Mouse (Mus musculus) E14TG2a.4 (cell line): ENCODE measurements around the gene St6galnac4.

Experiments used
- H3K27me3 ChIP-seq: 2 replicates; pipeline ENCODE4 v1.6.1; 2014; ENCODE audit warnings: low read length, control low read depth; ENCODE audit not compliant: insufficient read depth
- H3K36me3 ChIP-seq: 2 replicates; pipeline ENCODE4 v1.6.1; 2014; ENCODE audit warnings: low read length, control low read depth; ENCODE audit not compliant: insufficient read depth
- H3K4me1 ChIP-seq: replicated peaks from 2 replicates; pipeline ENCODE4 v1.6.1; 2014; ENCODE audit warnings: low read depth, low read length, control low read depth
- H3K4me3 ChIP-seq: replicated peaks from 2 replicates; pipeline ENCODE4 v1.5.1; 2014; ENCODE audit warnings: mild to moderate bottlenecking, low read length
- H3K9me3 ChIP-seq: 2 replicates; pipeline ENCODE4 v1.6.1; 2014; ENCODE audit warnings: low read length, control low read depth
- CTCF ChIP-seq: conservative IDR thresholded peaks from 2 replicates; pipeline ENCODE4 v1.5.1; 2014; ENCODE audit warnings: low read length
- NANOG ChIP-seq: IDR thresholded peaks from 2 replicates; pipeline ENCODE4 v1.6.1; 2014; ENCODE audit warnings: borderline replicate concordance, low read length, mixed read lengths
- POU5F1 ChIP-seq: IDR thresholded peaks from 2 replicates; pipeline ENCODE4 v1.6.1; 2014; ENCODE audit warnings: low read length, borderline replicate concordance

Gene St6galnac4

DNA sequence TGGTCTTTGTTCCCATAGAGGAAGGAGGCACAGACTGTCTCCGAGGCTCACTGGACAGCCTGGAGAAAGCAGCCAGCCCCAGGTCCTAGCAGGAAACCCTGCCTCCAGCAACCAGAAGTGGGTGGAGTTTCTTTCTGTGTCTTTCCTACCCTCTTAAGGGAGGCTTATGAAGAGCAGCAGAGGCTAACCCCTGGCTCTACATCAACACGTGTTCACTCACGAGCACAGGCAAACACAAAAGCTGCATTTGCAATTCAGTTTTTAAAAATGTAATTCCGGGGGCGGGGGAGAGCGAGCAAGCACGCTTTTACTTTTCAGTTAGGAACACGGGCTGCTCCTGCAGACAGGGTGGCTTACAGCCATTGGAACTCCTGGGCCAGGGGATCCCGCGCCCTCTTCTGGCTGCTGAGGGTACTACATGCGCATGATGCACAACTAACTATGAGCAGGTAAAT is 15.7 kb downstream of the St6galnac4 start:
- Histone ChIP-seq H3K4me1 (peaks cover 42% of the 10 kb centered on the region), H3K9me3 (no peaks in the 10 kb centered on the region), H3K27me3 (no peaks in the 10 kb centered on the region), H3K4me3 (peak overlapping the region; percentile 72), H3K36me3 (peaks cover 7% of the 10 kb centered on the region)
- TF ChIP-seq POU5F1 (no peak), CTCF (peak; percentile 95), NANOG (no peak)

DNA sequence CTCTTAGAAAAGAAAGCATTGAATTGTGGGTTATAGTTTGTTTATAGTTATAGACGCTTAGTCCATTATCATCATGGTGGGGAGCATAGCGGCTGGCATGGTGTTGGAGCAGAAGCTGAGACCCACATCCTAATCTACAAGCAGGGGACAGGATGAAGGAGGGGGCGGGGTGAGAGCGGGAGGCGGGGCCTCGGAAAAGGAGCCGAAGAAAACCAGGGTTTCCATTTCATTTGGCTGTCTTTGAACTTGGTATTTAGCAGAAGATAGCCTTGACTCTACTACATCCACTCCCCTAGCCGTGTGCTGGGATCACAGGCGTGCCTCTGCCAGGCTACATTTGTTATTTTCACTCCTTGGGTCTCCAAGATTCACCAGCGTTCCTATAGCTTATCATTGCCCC is 17.7 kb downstream of the St6galnac4 start:
- H3K4me3 ChIP-seq = no peak overlapping the region
- TF ChIP-seq CTCF = no peak
- no peak for TF ChIP-seq POU5F1
- TF ChIP-seq NANOG = no peak
- H3K36me3 ChIP-seq = 0 out of 2 replicates have a peak, but pooled peaks cover 3% of the 10 kb centered on the region
- no peaks in the 10 kb centered on the region for H3K9me3 ChIP-seq
- no peaks in the 10 kb centered on the region for H3K27me3 ChIP-seq
- peaks cover 60% of the 10 kb centered on the region for H3K4me1 ChIP-seq

GRCm38 (mm10) chr2:32606161-32607142 is 19.6 kb downstream of the St6galnac4 start:
- Histone ChIP-seq H3K27me3 (no peaks in the 10 kb centered on the region), H3K4me1 (peaks cover 74% of the 10 kb centered on the region), H3K9me3 (no peaks in the 10 kb centered on the region), H3K4me3 (peak overlapping the region; percentile 97), H3K36me3 (0 out of 2 replicates have a peak, but pooled peaks cover 3% of the 10 kb centered on the region)
- TF ChIP-seq NANOG = no peak
- TF ChIP-seq CTCF = peak; percentile 87
- no peak for TF ChIP-seq POU5F1

DNA sequence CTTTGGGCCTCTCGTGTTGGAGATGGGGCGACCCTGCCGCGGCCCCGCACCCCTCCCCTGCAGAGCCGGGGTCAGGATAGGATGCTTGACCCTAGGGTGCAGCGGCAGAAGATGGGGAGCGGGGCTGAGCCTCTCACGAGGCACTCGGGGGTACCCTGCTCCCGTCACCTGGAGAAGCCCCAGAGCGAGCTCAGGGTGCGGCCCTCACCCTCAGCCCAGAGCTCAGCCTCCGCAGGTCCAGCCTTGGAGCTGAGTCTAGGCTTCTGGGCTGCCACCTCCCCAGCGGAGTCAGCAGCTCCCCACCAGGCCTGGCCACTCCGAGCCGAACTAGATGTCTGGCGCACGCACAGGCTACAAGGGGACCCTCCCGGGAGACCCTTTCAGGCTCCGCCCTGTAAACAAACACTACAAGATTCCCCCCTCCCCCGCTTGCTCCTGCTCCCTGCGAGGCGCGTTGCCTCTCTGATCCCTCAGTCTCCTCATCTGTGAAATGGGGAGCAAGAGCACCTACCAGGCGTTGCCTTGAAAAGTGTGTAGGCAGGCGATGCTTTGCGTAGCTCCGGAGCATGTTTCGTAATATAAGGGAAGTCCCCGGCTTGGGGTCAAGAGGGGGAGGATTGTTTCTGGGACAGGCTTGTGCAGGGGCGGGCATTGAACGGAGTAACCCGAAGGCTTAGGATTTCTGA is 20.5 kb downstream of the St6galnac4 start:
- H3K4me1 ChIP-seq = peaks cover 72% of the 10 kb centered on the region
- TF ChIP-seq POU5F1 = no peak
- TF ChIP-seq NANOG = no peak
- TF ChIP-seq CTCF = no peak
- H3K27me3 ChIP-seq = no peaks in the 10 kb centered on the region
- peak overlapping the region; percentile 97 for H3K4me3 ChIP-seq
- 0 out of 2 replicates have a peak, but pooled peaks cover 3% of the 10 kb centered on the region for H3K36me3 ChIP-seq
- no peaks in the 10 kb centered on the region for H3K9me3 ChIP-seq

DNA sequence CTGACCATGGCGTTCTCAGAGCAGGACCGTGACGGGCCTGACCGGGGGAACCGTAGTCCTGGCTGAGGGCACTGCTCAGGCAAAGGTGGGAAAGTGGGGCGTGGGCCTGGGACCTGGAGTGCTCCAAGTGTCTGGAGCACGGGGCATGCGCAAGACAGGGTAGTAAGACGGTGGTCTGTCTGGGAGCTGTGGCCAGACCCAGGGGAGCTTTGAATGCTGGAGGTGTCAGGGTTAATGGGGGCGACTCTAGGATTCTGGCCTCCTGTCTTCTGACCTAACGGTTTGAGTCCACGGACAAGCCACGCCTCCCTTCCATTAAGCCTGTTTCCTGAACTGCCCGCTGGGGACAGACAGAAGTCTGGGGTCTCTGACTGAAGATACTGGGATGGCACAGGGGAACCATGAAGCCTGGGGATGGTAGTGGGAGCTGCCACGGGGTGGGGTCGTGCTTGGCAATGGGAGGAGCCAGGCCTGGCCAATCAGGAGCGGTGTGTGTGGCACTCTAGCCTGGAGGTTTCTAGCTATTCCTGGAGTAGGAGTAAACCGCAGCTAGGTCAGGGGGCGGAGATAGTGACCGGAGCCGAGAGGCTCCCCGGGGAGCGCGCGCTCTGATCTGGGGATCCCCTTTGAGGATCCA is 21.4 kb downstream of the St6galnac4 start:
- H3K4me3 ChIP-seq = peak overlapping the region; percentile 97
- H3K9me3 ChIP-seq = no peaks in the 10 kb centered on the region
- no peaks in the 10 kb centered on the region for H3K27me3 ChIP-seq
- H3K36me3 ChIP-seq = peaks cover 9% of the 10 kb centered on the region
- H3K4me1 ChIP-seq = peaks cover 71% of the 10 kb centered on the region
- TF ChIP-seq CTCF (no peak), NANOG (no peak), POU5F1 (no peak)

GRCm38 (mm10) chr2:32608778-32609435 is 22.0 kb downstream of the St6galnac4 start:
- Histone ChIP-seq H3K9me3 (no peaks in the 10 kb centered on the region), H3K4me1 (peaks cover 78% of the 10 kb centered on the region), H3K36me3 (peaks cover 15% of the 10 kb centered on the region), H3K27me3 (no peaks in the 10 kb centered on the region), H3K4me3 (peak overlapping the region; percentile 97)
- no peak for TF ChIP-seq POU5F1
- TF ChIP-seq CTCF = no peak
- no peak for TF ChIP-seq NANOG

- peaks cover 26% of the 10 kb centered on the region for H3K36me3 ChIP-seq
- H3K4me3 ChIP-seq = peak overlapping the region; percentile 61
- H3K4me1 ChIP-seq = peaks cover 79% of the 10 kb centered on the region
- no peaks in the 10 kb centered on the region for H3K27me3 ChIP-seq
- H3K9me3 ChIP-seq = no peaks in the 10 kb centered on the region
- TF ChIP-seq NANOG (no peak), CTCF (peak; percentile 38), POU5F1 (no peak)
These were observed 23.8 kb downstream of the St6galnac4 start for GRCm38 (mm10) chr2:32610610-32611229.
